Mouse (Mus musculus) embryonic fibroblast, embryonic 13.5 days (primary cell): ENCODE measurements around the gene P2ry6.

Experiments
- CTCF ChIP-seq: IDR thresholded peaks from 2 replicates; pipeline ENCODE4 v1.5.1; 2011; ENCODE audit warnings: mild to moderate bottlenecking, control low read depth, low read length, moderate library complexity, borderline replicate concordance; ENCODE audit not compliant: insufficient read depth
- POLR2A ChIP-seq: IDR thresholded peaks from 2 replicates; pipeline ENCODE4 v1.6.1; 2011; ENCODE audit warnings: low read depth, mild to moderate bottlenecking, control low read depth, low read length, moderate library complexity

GRCm38 (mm10) chr7:100931316-100931925 lies 43.0 kb downstream of the P2ry6 start:
- no peak; the same call in 1 of the 2 replicates for TF ChIP-seq POLR2A
- TF ChIP-seq CTCF: no peak
